Mouse (Mus musculus) ovary, adult 2 months (tissue): ENCODE results near the gene Morn1. TPM values are rescaled to one million over a fixed set of nuclear protein-coding genes. Genes with fewer than 3 reads are reported as not detected.

Experiments
- polyA plus RNA-seq: library from polyadenylated mRNA; depleted of rRNA; stranded (reverse); fragments of >200 nt; gene quantifications from 2 replicates; pipeline ENCODE4 v1.2.3, GENCODE M21; 2012; rRNA removed

Gene Morn1
- polyA plus RNA-seq = 19.8 and 20.5 TPM in 2 replicates

DNA sequence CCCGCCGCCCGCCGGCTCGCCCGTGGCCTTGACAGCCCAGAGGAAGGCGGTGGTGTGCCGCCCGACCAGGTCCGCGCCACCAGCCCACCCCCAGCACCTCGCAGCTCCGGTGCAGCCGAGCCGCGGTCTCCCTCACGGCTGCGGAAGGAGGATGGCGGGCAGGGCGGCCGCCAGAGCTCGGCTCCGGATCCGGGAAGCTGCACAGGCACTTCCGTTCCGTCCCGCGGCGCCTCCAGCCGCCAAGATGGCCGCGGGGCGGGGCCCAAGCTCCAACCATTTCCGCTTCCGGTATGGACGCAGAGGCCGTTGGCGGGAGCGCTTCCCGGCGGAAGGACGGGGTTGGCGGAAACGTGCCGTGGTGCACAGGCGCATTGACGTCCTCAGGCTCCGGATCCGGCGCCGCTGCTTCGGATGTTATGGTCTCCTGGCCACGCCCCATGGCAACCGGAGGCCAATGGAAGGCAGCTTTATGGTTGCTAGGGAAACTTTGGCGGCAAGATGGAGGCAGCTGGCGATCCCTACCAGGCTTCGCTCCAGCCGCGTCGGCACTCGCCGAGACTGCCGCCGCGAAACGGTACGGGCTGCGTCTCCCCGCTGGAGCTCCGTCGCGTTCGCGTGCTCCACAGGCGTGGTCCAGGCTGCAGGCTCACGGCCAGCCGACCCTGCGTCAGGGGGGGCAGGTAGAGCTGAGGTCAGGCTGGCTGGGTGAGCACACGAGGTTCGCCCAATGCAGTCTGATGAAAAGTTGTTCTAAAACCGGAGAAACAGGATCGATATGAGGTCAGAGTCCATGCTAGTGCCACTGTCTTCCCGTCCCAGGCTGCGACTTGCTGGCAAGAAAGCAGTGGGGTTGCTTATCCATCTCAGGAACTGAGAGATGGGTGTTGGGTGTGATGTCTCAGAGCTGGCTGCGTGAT is at the start of gene Morn1, which contains the start of gene Rer1:
Morn1 (plus strand) TSS at position 470 of the 917 bp plus-strand sequence.
Rer1 (minus strand) TSS at position 275 of the 917 bp plus-strand sequence.

DNA sequence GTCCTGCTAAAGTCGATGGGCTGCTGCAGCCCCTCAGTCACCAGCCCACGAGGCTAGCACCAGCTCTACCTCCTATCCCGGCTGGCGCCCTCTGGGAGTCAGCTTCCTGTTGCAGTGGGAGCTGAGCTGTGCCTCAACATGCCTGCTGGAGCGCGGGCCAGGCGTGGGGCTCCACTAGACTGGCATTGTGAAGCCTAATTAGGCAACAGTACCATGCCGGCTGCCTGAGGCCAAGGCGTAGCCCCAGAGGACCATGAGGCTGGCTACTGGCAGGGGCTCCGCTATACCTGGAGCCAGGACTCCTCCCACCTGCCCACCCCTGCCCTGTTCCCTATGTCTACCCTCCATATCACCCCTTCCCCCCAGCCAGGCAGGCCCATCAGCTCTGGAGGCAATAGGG is 29.7 kb upstream of the Morn1 start, which contains the start of gene Plch2:
Plch2 (minus strand) TSS at position 61 of the 400 bp plus-strand sequence.

DNA sequence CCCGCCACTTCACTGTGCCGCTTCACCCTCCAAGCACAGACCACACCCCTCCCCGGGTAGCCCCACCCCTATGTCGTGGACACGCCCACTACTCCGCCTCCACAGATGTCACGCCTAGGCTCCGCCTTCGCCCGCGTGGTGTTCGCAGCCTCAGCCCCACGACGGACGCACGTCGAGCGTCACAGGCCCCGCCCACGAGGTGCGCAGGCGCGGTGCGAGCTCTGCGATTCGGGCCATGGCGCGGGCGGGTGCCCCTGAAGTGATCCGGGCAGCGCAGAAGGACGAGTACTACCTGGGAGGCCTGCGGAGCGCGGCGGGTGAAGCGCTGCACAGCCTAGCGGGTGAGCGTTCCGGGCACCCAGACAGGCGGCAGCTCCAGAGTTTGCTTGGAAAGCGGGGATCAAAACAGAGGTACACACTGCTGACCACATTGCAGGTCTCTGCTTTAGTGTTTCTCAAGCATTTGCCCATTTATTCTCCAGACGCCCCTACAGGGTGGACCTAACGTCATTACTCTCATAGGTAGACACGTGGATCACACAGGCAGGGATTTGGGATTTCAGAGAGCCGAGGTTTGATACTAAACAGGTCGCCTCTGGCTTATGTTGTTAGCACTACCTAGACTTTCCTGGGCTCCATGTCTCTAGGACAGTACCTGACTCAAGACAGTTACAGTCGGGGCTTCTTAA is 19.4 kb upstream of the Morn1 start, which contains the start of gene Pex10:
Pex10 (plus strand) TSS at position 183 of the 689 bp plus-strand sequence.

Other genes with a start within 250 kb of the Morn1 start
- gene Ttc34, start 249.1 kb upstream of the Morn1 start, polyA plus RNA-seq = 7.5 and 8.8 TPM in 2 replicates
- 2.7 and 16.8 TPM in 2 replicates for gene Mmel1, start 217.0 kb upstream of the Morn1 start, polyA plus RNA-seq
- 19.6 and 39.4 TPM in 2 replicates for gene Fam213b, start 187.4 kb upstream of the Morn1 start, polyA plus RNA-seq
- 30.3 and 34.4 TPM in 2 replicates for gene Tnfrsf14, start 158.0 kb upstream of the Morn1 start, polyA plus RNA-seq
- gene Hes5, start 125.7 kb upstream of the Morn1 start, polyA plus RNA-seq = 0.37 and 0.38 TPM in 2 replicates
- gene Pank4, start 122.5 kb upstream of the Morn1 start, polyA plus RNA-seq = 72.3 and 85.6 TPM in 2 replicates
- 57.4 and 58.2 TPM in 2 replicates for gene Plch2, start 29.8 kb upstream of the Morn1 start, polyA plus RNA-seq
- gene Pex10, start 19.6 kb upstream of the Morn1 start, polyA plus RNA-seq = 42.8 and 46.1 TPM in 2 replicates
- gene Rer1, start 195 bp upstream of the Morn1 start, polyA plus RNA-seq = 57.3 and 64.1 TPM in 2 replicates
- 91.4 and 100 TPM in 2 replicates for gene Ski, start 136.0 kb downstream of the Morn1 start, polyA plus RNA-seq
- 72.4 and 93.5 TPM in 2 replicates for gene Faap20, start 163.2 kb downstream of the Morn1 start, polyA plus RNA-seq